Mouse (Mus musculus): ENCODE data around the gene Sebox. TPM values are rescaled to one million over a fixed set of nuclear protein-coding genes. Genes with fewer than 3 reads are reported as not detected.

The Sebox gene
- polyA plus RNA-seq, 1 experiment from 2014 or later = 0.13 TPM

DNA sequence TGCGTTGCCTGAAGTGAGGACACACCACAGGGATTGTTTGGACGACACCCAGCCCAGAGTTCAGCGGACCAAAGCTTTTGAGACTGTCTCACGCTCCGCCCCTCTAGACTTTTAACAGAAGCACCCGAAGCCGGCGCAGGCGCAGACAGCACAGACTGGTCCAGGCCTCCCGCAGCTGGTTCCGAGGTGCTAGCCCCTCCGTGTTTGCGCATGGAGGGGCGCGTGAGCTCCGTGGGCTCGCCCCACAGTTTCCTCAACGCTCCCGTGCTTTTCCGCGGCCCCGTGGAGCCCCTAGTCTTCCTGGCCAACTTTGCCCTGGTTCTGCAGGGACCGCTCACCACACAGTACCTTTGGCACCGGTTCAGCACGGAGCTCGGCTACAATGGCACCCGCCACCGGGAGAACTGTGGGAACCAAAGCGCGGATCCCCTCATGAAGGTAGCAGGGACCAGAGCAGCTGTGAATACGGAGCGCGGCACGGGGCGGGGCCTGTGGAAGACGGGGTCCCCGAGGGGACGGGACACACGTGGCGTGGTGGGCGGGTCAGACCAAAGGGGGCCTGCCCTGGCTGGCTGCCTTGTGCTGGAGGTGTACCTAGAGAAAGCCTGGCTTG lies 37.6 kb upstream of the Sebox start, which contains the start of gene Slc46a1:
TSS of gene Slc46a1 (plus strand) at position 130 of the 613 bp plus-strand sequence.
- Histone ChIP-seq H3K27ac (ENCODE audit: low read length) (peak within 1 kb of the TSS; percentile 96), H3K4me2 (ENCODE audit: low read depth, low read length) (peak within 1 kb of the TSS; percentile 86), H3K4me1 (ENCODE audit: control insufficient read depth, insufficient read depth, low read length) (peaks cover 18% of the 10 kb centered on the region), H3K9me3 (replicated peaks; ENCODE audit: control insufficient read depth, low read length) (no peaks in the 10 kb centered on the region), H3K36me3 (ENCODE audit: control insufficient read depth, insufficient read depth, low read length) (no peaks in the 10 kb centered on the region), H3K27me3 (ENCODE audit: control insufficient read depth, insufficient read depth, low read length) (no peaks in the 10 kb centered on the region), H3K9ac (ENCODE audit: low read length) (peak within 1 kb of the TSS; percentile 85), H3K4me3 (replicated peaks; ENCODE audit: low read length) (peak within 1 kb of the TSS; percentile 76)
- ATAC-seq (ENCODE audit: insufficient read depth, low FRiP score) = peak; percentile 94
- under 1% methylated on average over 41 of the region's 41 CpGs for WGBS

GRCm38 (mm10) chr11:78466242-78466912 lies 36.9 kb upstream of the Sebox start:
- ATAC-seq (ENCODE audit: insufficient read depth, low FRiP score) = peak; percentile 6; the same call in 1 of the 2 replicates
- no peaks in the 10 kb centered on the region for H3K27me3 ChIP-seq (ENCODE audit: control insufficient read depth, insufficient read depth, low read length)
- H3K4me3 ChIP-seq (replicated peaks; ENCODE audit: low read length) = peak overlapping the region; percentile 76
- WGBS = 69% methylated on average over 23 of the region's 23 CpGs
- H3K4me2 ChIP-seq (ENCODE audit: low read depth, low read length) = peak overlapping the region; percentile 86
- H3K9me3 ChIP-seq (replicated peaks; ENCODE audit: control insufficient read depth, low read length) = no peaks in the 10 kb centered on the region
- H3K4me1 ChIP-seq (ENCODE audit: control insufficient read depth, insufficient read depth, low read length) = peaks cover 18% of the 10 kb centered on the region
- H3K27ac ChIP-seq (ENCODE audit: low read length) = peak overlapping the region; percentile 96
- no peaks in the 10 kb centered on the region for H3K36me3 ChIP-seq (ENCODE audit: control insufficient read depth, insufficient read depth, low read length)
- H3K9ac ChIP-seq (ENCODE audit: low read length) = peak overlapping the region; percentile 85

DNA sequence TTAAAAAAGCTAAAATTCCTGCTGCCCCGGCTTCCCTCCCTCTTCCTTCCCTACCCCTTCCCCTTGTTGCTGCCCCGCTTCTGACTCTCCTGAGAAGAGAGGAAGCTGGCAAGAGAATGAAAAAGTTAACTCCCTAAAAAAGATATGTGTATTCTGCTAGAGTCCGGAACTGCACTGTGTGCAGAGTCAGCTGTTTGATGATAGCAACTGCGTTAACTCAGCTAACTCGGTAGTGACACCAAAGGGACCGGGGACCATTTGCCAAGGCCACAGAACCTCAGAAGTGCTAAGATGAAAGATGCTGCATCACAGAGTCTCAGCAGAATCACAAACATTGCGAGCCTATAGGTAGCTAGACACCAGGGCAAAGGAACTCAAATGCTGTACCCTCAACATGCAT lies 35.7 kb upstream of the Sebox start:
- Histone ChIP-seq H3K27me3 (ENCODE audit: control insufficient read depth, insufficient read depth, low read length) (no peaks in the 10 kb centered on the region), H3K9ac (ENCODE audit: low read length) (no peak overlapping the region), H3K36me3 (ENCODE audit: control insufficient read depth, insufficient read depth, low read length) (no peaks in the 10 kb centered on the region), H3K27ac (ENCODE audit: low read length) (no peak overlapping the region), H3K4me1 (ENCODE audit: control insufficient read depth, insufficient read depth, low read length) (peaks cover 18% of the 10 kb centered on the region), H3K4me3 (replicated peaks; ENCODE audit: low read length) (no peak overlapping the region), H3K4me2 (ENCODE audit: low read depth, low read length) (no peak overlapping the region), H3K9me3 (replicated peaks; ENCODE audit: control insufficient read depth, low read length) (no peaks in the 10 kb centered on the region)
- no peak for ATAC-seq (ENCODE audit: insufficient read depth, low FRiP score)
- WGBS = 70% methylated on average over 7 of the region's 7 CpGs

DNA sequence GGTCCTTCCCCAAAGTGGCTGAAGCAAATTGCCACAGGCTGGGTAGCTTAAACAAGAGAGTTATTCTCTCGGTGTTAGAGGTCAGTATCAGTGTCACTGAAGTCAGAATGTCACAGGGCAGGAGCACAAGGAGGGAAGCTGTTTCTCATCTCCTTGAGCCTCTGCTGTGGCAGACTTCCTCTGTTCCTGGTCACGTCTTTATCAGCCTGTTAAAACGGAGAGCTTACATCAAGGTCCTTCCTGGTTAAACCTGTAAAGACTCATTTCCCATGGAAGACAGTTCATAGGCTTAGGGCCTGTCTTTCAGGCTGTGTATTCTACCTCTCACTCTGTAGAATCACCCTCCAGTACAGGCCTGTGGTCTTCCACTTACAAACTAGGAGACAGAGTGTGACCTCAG lies 35.3 kb upstream of the Sebox start:
- ATAC-seq (ENCODE audit: insufficient read depth, low FRiP score) = no peak
- no peak overlapping the region for H3K9ac ChIP-seq (ENCODE audit: low read length)
- no peaks in the 10 kb centered on the region for H3K9me3 ChIP-seq (replicated peaks; ENCODE audit: control insufficient read depth, low read length)
- peaks cover 18% of the 10 kb centered on the region for H3K4me1 ChIP-seq (ENCODE audit: control insufficient read depth, insufficient read depth, low read length)
- no peaks in the 10 kb centered on the region for H3K27me3 ChIP-seq (ENCODE audit: control insufficient read depth, insufficient read depth, low read length)
- H3K36me3 ChIP-seq (ENCODE audit: control insufficient read depth, insufficient read depth, low read length) = no peaks in the 10 kb centered on the region
- H3K27ac ChIP-seq (ENCODE audit: low read length) = peak overlapping the region; percentile 10; the same call in 1 of the 2 replicates
- H3K4me3 ChIP-seq (replicated peaks; ENCODE audit: low read length) = no peak overlapping the region
- H3K4me2 ChIP-seq (ENCODE audit: low read depth, low read length) = no peak overlapping the region
- WGBS = 39% methylated on average over 3 of the region's 3 CpGs

- Histone ChIP-seq H3K36me3 (ENCODE audit: control insufficient read depth, insufficient read depth, low read length) (no peaks in the 10 kb centered on the region), H3K9ac (ENCODE audit: low read length) (no peak overlapping the region), H3K27me3 (ENCODE audit: control insufficient read depth, insufficient read depth, low read length) (no peaks in the 10 kb centered on the region), H3K4me3 (replicated peaks; ENCODE audit: low read length) (no peak overlapping the region), H3K4me2 (ENCODE audit: low read depth, low read length) (no peak overlapping the region), H3K4me1 (ENCODE audit: control insufficient read depth, insufficient read depth, low read length) (peaks cover 3% of the 10 kb centered on the region), H3K9me3 (replicated peaks; ENCODE audit: control insufficient read depth, low read length) (no peaks in the 10 kb centered on the region), H3K27ac (ENCODE audit: low read length) (no peak overlapping the region)
- WGBS = 91% methylated on average over 10 of the region's 10 CpGs
- no peak for ATAC-seq (ENCODE audit: insufficient read depth, low FRiP score)
These were observed 31.7 kb upstream of the Sebox start for GRCm38 (mm10) chr11:78471326-78472103.

GRCm38 (mm10) chr11:78475289-78475688 lies 28.0 kb upstream of the Sebox start:
- WGBS = 78% methylated on average over 3 of the region's 3 CpGs
- no peak overlapping the region for H3K4me3 ChIP-seq (replicated peaks; ENCODE audit: low read length)
- H3K36me3 ChIP-seq (ENCODE audit: control insufficient read depth, insufficient read depth, low read length) = no peaks in the 10 kb centered on the region
- no peaks in the 10 kb centered on the region for H3K4me1 ChIP-seq (ENCODE audit: control insufficient read depth, insufficient read depth, low read length)
- H3K27ac ChIP-seq (ENCODE audit: low read length) = no peak overlapping the region
- H3K9ac ChIP-seq (ENCODE audit: low read length) = no peak overlapping the region
- no peak for ATAC-seq (ENCODE audit: insufficient read depth, low FRiP score)
- H3K4me2 ChIP-seq (ENCODE audit: low read depth, low read length) = no peak overlapping the region
- H3K9me3 ChIP-seq (replicated peaks; ENCODE audit: control insufficient read depth, low read length) = no peaks in the 10 kb centered on the region
- H3K27me3 ChIP-seq (ENCODE audit: control insufficient read depth, insufficient read depth, low read length) = no peaks in the 10 kb centered on the region

GRCm38 (mm10) chr11:78483639-78484038 lies 19.6 kb upstream of the Sebox start:
- Histone ChIP-seq H3K27ac (ENCODE audit: low read length) (no peak overlapping the region), H3K9me3 (replicated peaks; ENCODE audit: control insufficient read depth, low read length) (no peaks in the 10 kb centered on the region), H3K27me3 (ENCODE audit: control insufficient read depth, insufficient read depth, low read length) (peaks cover 12% of the 10 kb centered on the region), H3K4me1 (ENCODE audit: control insufficient read depth, insufficient read depth, low read length) (no peaks in the 10 kb centered on the region), H3K4me2 (ENCODE audit: low read depth, low read length) (no peak overlapping the region), H3K36me3 (ENCODE audit: control insufficient read depth, insufficient read depth, low read length) (no peaks in the 10 kb centered on the region), H3K9ac (ENCODE audit: low read length) (no peak overlapping the region), H3K4me3 (replicated peaks; ENCODE audit: low read length) (no peak overlapping the region)
- no peak for ATAC-seq (ENCODE audit: insufficient read depth, low FRiP score)
- WGBS = 52% methylated on average over 7 of the region's 7 CpGs

DNA sequence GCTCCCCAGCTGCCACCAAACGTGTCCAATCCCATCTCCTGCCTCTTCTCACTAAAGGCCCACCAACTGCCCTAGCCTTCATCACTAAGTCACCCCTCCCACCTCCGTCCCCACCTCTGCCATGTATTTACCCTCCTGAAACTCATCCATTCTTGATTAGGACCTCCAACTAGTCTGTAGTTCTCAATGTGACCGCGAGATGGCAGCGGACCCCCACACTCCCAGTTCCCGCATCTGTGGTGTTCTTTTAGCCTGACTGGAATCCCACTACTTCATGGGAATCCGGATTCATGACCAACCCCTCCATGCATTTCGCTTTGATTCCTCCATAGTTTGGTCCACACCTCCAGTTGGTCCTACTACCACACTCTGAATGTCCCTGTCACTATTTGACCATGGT lies 15.1 kb upstream of the Sebox start:
- no peak overlapping the region for H3K4me3 ChIP-seq (replicated peaks; ENCODE audit: low read length)
- H3K36me3 ChIP-seq (ENCODE audit: control insufficient read depth, insufficient read depth, low read length) = no peaks in the 10 kb centered on the region
- no peaks in the 10 kb centered on the region for H3K9me3 ChIP-seq (replicated peaks; ENCODE audit: control insufficient read depth, low read length)
- H3K4me1 ChIP-seq (ENCODE audit: control insufficient read depth, insufficient read depth, low read length) = no peaks in the 10 kb centered on the region
- H3K27me3 ChIP-seq (ENCODE audit: control insufficient read depth, insufficient read depth, low read length) = peaks cover 43% of the 10 kb centered on the region
- ATAC-seq (ENCODE audit: insufficient read depth, low FRiP score) = no peak
- no peak overlapping the region for H3K9ac ChIP-seq (ENCODE audit: low read length)
- H3K27ac ChIP-seq (ENCODE audit: low read length) = no peak overlapping the region
- WGBS = 2% methylated on average over 8 of the region's 8 CpGs
- H3K4me2 ChIP-seq (ENCODE audit: low read depth, low read length) = no peak overlapping the region

DNA sequence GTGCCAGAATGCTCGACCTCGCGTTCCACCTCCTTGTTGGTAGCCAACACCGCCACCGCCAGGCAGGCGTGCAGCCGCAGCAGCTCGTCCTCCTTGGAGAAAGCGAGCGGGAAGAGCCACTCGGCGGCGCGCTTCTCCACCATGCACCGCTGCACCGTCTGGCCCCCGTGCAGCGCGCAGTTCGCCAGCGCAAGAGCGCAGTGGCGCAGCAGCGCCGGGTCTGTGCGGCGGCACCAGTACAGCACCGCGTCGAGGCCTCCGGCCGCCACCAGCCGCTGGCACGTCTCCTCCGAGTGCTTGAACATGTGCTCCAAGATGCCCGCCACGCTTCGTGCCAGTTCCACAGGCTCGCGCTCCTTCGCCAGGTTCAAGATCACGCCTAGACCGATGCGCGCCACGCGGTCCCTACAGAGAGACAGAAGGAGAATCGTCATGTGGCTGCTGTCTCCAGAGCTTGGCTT lies 12.4 kb upstream of the Sebox start:
- no peak for ATAC-seq (ENCODE audit: insufficient read depth, low FRiP score)
- Histone ChIP-seq H3K4me2 (ENCODE audit: low read depth, low read length) (peak overlapping the region; percentile 39), H3K4me3 (replicated peaks; ENCODE audit: low read length) (peak overlapping the region; percentile 21), H3K36me3 (ENCODE audit: control insufficient read depth, insufficient read depth, low read length) (no peaks in the 10 kb centered on the region), H3K27me3 (ENCODE audit: control insufficient read depth, insufficient read depth, low read length) (peaks cover 52% of the 10 kb centered on the region), H3K4me1 (ENCODE audit: control insufficient read depth, insufficient read depth, low read length) (no peaks in the 10 kb centered on the region), H3K9me3 (replicated peaks; ENCODE audit: control insufficient read depth, low read length) (no peaks in the 10 kb centered on the region), H3K27ac (ENCODE audit: low read length) (no peak overlapping the region), H3K9ac (ENCODE audit: low read length) (0 out of 2 replicates have a peak overlapping the region, but pooled peaks have one; percentile 11)
- 14% methylated on average over 47 of the region's 48 CpGs for WGBS

Measured in stomach, embryonic 16.5 days (tissue).